ENCODE assay signal across 8 mouse cellular contexts in the genomic region with DNA sequence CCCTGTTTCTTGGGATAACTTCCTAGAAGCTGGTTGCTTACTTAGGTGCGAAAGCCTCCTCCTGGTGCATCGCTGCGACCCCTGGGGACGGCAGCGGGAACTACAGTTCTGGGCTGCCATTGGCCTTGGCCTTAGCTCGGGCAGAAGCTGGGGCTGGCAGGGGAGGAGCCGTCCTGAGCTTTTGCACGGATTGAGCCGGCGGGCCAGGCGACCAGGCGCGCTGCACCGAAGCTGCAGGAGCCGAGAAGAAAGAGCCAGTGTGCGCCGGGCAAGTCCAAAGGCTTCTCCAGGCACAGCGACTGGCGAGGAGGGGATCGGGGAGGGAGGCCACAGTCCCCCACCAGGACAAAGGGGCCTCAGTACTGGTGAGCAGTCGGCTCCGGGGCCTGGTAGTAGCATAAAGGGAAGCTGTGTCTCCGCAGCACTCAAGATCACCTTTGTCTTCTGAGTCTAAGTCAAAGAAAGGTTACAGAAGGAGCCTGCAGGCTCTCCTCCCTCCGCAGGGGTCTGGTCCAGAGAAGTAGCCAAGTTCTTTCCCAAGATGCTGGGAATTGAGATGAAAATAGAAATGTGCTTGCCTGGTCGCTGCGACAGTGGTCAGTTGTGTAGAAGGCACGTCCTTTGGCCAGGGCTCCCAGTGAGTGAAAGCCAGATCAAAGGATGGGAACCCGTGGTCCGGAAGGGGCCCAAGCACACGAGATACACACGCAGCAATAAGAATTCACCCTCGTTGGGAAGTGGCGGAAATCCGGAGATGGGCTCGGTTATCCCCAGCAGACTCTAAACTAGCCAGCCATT. TPM values are rescaled to one million over a fixed set of nuclear protein-coding genes. Genes with fewer than 3 reads are reported as not detected.
DNase-seq lines count a peak whose midpoint lies in the region; ATAC-seq lines count a peak whose summit lies in the region.

No protein-coding gene starts in this region.

- intact Hi-C loops in gastrocnemius, postnatal 36 days (cut with DNase I): loop anchor here (2.0 kb wide), 1 partner anchor 71 kb away; no protein-coding TSS in a partner anchor
- intact Hi-C loops in left cerebral cortex, postnatal 14 days (cut with DNase I): loop anchor here (1.0 to 2.0 kb wide), 2 partner anchors 71 to 469 kb away; no protein-coding TSS in a partner anchor

- H3K9me3 ChIP-seq in intestine, embryonic 15.5 days: no peaks in the 10 kb centered on the region

- peak overlapping the region; percentile 63 for H3K9ac ChIP-seq in intestine, embryonic 15.5 days

- peak; percentile 97 for ATAC-seq in intestine, embryonic 15.5 days

- no peaks in the 10 kb centered on the region for H3K36me3 ChIP-seq in intestine, embryonic 15.5 days

- H3K4me2 ChIP-seq in intestine, embryonic 15.5 days (replicated peaks): peak overlapping the region; percentile 89

- peak; percentile 90 for DNase-seq in adrenal gland, adult 8-10 months
- peak; percentile 93 for DNase-seq in embryo, embryonic 11.5 days (ENCODE audit: low read depth, low spot score)
- DNase-seq in gastrocnemius, postnatal 36 days: peak; percentile 92 to 93
- DNase-seq in left cerebral cortex, postnatal 14 days (ENCODE audit: low spot score in 2 of 2): peak; percentile 94 to 95
- peak; percentile 97 for DNase-seq in mesoderm, embryonic 11.5 days (ENCODE audit: low read depth, low spot score)
- DNase-seq in right cerebral cortex, postnatal 25 days: peak; percentile 88
- peak; percentile 86 to 94 for DNase-seq in urinary bladder, postnatal 36 days (ENCODE audit: low spot score in 2 of 2)

- WGBS in intestine, embryonic 15.5 days: 8% methylated on average over 35 of the region's 35 CpGs

- H3K4me3 ChIP-seq in intestine, embryonic 15.5 days (replicated peaks): peak overlapping the region; percentile 48

- H3K27me3 ChIP-seq in intestine, embryonic 15.5 days (replicated peaks): peaks cover 9% of the 10 kb centered on the region; the same call in 1 of the 2 replicates

- 0 out of 2 replicates have a peak overlapping the region, but pooled peaks have one; percentile 11 for H3K27ac ChIP-seq in intestine, embryonic 15.5 days

- H3K4me1 ChIP-seq in intestine, embryonic 15.5 days (replicated peaks): 0 out of 2 replicates have a peak, but pooled peaks cover 5% of the 10 kb centered on the region

RNA-seq across cellular contexts. Expression of gene Shc4, which starts 8.0 kb away (rescaled TPM):
- total RNA-seq in adrenal gland, adult 8-10 months (2022): 1 to 10 TPM; 3.4 to 6.8 (median 4.9) TPM
- 1 to 10 TPM in 1 of 2 experiments, under 1 TPM in 1; 0.61 to 1.3 TPM for total RNA-seq in gastrocnemius, postnatal 36 days (2021)
- polyA plus RNA-seq in intestine, embryonic 15.5 days (2015; fragmentation: Nextera tagmentation; extraction: Ambion mirVana): 1.8 and 1.9 TPM in 2 replicates
- 1 to 10 TPM; 4.9 to 5.5 TPM for total RNA-seq in left cerebral cortex, postnatal 14 days (2021)

RNA-seq across cellular contexts. Expression of gene Secisbp2l, which starts 50.7 kb away (rescaled TPM):
- 10 to 100 TPM; 58.4 to 68.5 (median 65.9) TPM for total RNA-seq in adrenal gland, adult 8-10 months (2022)
- total RNA-seq in gastrocnemius, postnatal 36 days (2021): 10 to 100 TPM; 14.2 to 14.9 TPM
- polyA plus RNA-seq in intestine, embryonic 15.5 days (2015; fragmentation: Nextera tagmentation; extraction: Ambion mirVana): 14.0 and 14.1 TPM in 2 replicates
- total RNA-seq in left cerebral cortex, postnatal 14 days (2021): 100 to 1,000 TPM; 115 to 117 TPM

RNA-seq across cellular contexts. Expression of gene Eid1, which starts 59.1 kb away (rescaled TPM):
- 100 to 1,000 TPM; 142 to 165 (median 156) TPM for total RNA-seq in adrenal gland, adult 8-10 months (2022)
- 10 to 100 TPM; 23.0 to 27.9 TPM for total RNA-seq in gastrocnemius, postnatal 36 days (2021)
- polyA plus RNA-seq in intestine, embryonic 15.5 days (2015; fragmentation: Nextera tagmentation; extraction: Ambion mirVana): 105 and 114 TPM in 2 replicates
- 100 to 1,000 TPM; 303 TPM for total RNA-seq in left cerebral cortex, postnatal 14 days (2021)

Comparison
In these comparisons a context has a peak if more than half of its experiments do, and no peak if none do; other contexts are left out.
1. Peak in every context shown above with its lines: DNase-seq, ATAC-seq, H3K4me3 ChIP-seq and H3K27ac ChIP-seq.
2. RNA of gene Eid1, which starts 59.1 kb away (total RNA-seq): 303 TPM in left cerebral cortex, postnatal 14 days and 142 to 165 TPM in adrenal gland, adult 8-10 months; 23.0 to 27.9 TPM in gastrocnemius, postnatal 36 days; every median in the first group is over 4 times any median in the second.